Mouse (Mus musculus): Measurements from ENCODE around the gene Gm8374. TPM values are rescaled to one million over a fixed set of nuclear protein-coding genes. Genes with fewer than 3 reads are reported as not detected.
"Not testable (repeated sequence)": the region's sequence is repeated elsewhere in the genome, so short reads cannot be mapped to it uniquely, and the experiment has no call there.

Gm8374 gene
- not detected in 2 replicates for total RNA-seq (2017)

DNA sequence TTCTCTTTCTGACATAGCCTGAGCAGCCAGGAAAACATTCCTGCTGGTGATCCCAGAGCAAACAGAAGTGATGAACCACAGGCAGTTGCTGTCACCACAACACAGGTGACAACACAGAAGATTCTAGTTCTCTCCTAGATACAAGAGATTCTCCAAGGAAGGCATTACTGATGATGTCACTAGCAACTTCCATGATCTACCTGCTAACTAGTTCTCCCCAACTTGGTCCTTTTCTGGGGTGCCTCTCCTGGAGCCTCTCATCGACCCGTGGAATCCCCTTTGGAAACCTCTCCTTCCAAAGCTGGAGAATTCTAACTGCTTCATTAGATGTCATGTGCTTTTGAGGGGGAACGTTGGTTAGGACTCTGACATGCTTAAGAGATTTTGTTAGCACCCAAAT lies at the start of gene Gm8374:
Gene Gm8374, minus strand, starts transcription at position 101 of the 400 bp plus-strand sequence.
- ATAC-seq (replicated peaks in 1 of 2; ENCODE audit: insufficient read depth in 1 of 2, low FRiP score in 2 of 2, low TSS enrichment in 1 of 2, low read depth in 1 of 2, poor library complexity in 2 of 2, severe bottlenecking in 2 of 2), result not testable (repeated sequence)

DNA sequence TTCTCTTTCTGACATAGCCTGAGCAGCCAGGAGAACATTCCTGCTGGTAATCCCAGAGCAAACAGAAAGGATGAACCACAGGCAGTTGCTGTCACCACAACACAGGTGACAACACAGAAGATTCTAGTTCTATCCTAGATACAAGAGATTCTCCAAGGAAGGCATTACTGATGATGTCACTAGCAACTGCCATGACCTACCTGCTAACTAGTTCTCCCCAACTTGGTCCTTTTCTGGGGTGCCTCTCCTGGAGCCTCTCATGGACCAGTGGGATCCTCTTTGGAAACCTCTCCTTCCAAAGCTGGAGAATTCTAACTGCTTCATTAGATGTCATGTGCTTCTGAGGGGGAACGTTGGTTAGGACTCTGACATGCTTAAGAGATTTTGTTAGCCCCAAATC lies 32.6 kb downstream of the Gm8374 start, which contains the start of gene Gm5797:
Gene Gm5797, minus strand, starts transcription at position 101 of the 400 bp plus-strand sequence.
- ATAC-seq (replicated peaks in 1 of 2; ENCODE audit: insufficient read depth in 1 of 2, low FRiP score in 2 of 2, low TSS enrichment in 1 of 2, low read depth in 1 of 2, poor library complexity in 2 of 2, severe bottlenecking in 2 of 2), result not testable (repeated sequence)

DNA sequence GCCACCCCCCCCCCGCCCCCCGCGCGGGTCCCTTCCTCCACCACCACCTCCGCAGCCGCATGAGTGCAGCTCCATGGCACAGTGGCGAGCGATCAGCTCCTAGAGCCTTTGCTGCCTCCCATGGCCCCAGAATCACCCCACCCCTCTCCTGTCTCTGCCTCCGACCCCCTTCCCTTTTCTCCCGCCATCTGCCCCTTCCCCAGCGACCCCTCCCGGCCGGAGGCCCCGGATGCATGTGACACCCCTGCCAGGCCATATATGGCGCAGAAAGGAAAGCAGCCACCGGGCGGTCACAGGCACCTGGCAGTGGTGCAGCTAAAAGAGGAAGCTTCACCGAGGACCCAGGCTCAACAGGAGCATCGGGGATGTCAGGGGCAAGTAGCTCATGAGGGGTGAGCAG lies 49.8 kb downstream of the Gm8374 start:
- peak in 1 of 2 experiments; percentile 46; a peak in 2 of 4 replicates for ATAC-seq (replicated peaks in 1 of 2; ENCODE audit: insufficient read depth in 1 of 2, low FRiP score in 2 of 2, low TSS enrichment in 1 of 2, low read depth in 1 of 2, poor library complexity in 2 of 2, severe bottlenecking in 2 of 2)

DNA sequence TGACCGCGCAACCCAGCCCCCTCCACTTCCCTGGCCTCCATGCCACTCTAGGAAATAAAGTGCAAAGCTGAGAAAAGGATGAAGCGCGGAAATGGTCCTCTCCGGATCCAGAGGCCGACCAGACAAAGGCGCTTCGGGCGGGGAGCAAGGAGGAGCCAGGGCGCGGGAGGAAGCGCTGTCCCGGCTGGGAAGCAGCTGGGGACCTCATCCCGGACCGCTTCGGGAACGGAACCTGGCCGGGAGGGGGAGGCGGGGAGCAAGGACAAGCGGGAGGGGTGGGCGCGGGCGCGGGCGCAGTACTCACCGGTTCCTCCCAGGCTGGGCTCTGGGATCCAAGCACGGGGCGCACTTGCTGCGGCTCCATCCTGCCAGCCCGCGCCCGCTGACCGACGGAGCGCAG lies 50.3 kb downstream of the Gm8374 start, which contains the start of gene Gm3739:
Gene Gm3739, minus strand, starts transcription at position 389 of the 400 bp plus-strand sequence.
- not testable (repeated sequence) for ATAC-seq (replicated peaks in 1 of 2; ENCODE audit: insufficient read depth in 1 of 2, low FRiP score in 2 of 2, low TSS enrichment in 1 of 2, low read depth in 1 of 2, poor library complexity in 2 of 2, severe bottlenecking in 2 of 2)

Other genes with a start within 250 kb of the Gm8374 start
- gene Gm6676, start 239.7 kb downstream of the Gm8374 start, total RNA-seq (2017), result not detected in 2 replicates
- gene Gm3512, start 190.6 kb downstream of the Gm8374 start, total RNA-seq (2017), result 3.8 and 8.6 TPM in 2 replicates
- not detected in 2 replicates for gene Gm16434, start 170.6 kb downstream of the Gm8374 start, total RNA-seq (2017)
- gene Gm3727, start 100.4 kb downstream of the Gm8374 start, total RNA-seq (2017), result not detected in 2 replicates
- gene Gm3739, start 50.1 kb downstream of the Gm8374 start, total RNA-seq (2017), result 1.7 and 5.3 TPM in 2 replicates
- gene Gm5797, start 32.7 kb downstream of the Gm8374 start, total RNA-seq (2017), result not detected in 2 replicates
- gene Gm3755, start 85.8 kb upstream of the Gm8374 start, total RNA-seq (2017), result not detected in 2 replicates
- gene Gm3752, start 118.6 kb upstream of the Gm8374 start, total RNA-seq (2017), result 0.99 TPM in 1 of 2 replicates, not detected in the other
- 0.56 TPM in 1 of 2 replicates, not detected in the other for gene Gm3558, start 203.4 kb upstream of the Gm8374 start, total RNA-seq (2017)
- not detected in 2 replicates for gene Gm10338, start 230.5 kb upstream of the Gm8374 start, total RNA-seq (2017)

Data from hematopoietic stem cell, adult 5-6 weeks (primary cell).